ENCODE assay signal across 24 mouse cellular contexts in genomic region chr2:102364565-102365200, GRCm38 (mm10). TPM values are rescaled to one million over a fixed set of nuclear protein-coding genes. Genes with fewer than 3 reads are reported as not detected.
A peak's percentile ranks its signal among the peaks of the same experiment; 100 is the strongest.
DNase-seq lines count a peak whose midpoint lies in the region; ATAC-seq and TF ChIP-seq lines count a peak whose summit lies in the region.
"Had no signal": no experiment of that assay in that cellular context is flagged by ENCODE, and none has a peak within 500 bp of the region (broad histone marks: within the 10 kb centered on the region; RNA-seq: fewer than 3 reads in every experiment).

No protein-coding gene starts in this region.

- no peak overlapping the region for H3K9ac ChIP-seq in midbrain, embryonic 11.5 days (ENCODE audit: low read length)
- no peak overlapping the region for H3K9ac ChIP-seq in midbrain, postnatal 0 days (replicated peaks; ENCODE audit: low read length, poor library complexity, severe bottlenecking)
- H3K9ac ChIP-seq in liver, embryonic 13.5 days: 0 out of 2 replicates have a peak overlapping the region, but pooled peaks have one; percentile 8
- H3K9ac ChIP-seq: forebrain, embryonic 15.5 days; heart, embryonic 15.5 days; limb, embryonic 15.5 days had no signal

- no peaks in the 10 kb centered on the region for H3K4me1 ChIP-seq in midbrain, embryonic 11.5 days (ENCODE audit: control insufficient read depth, insufficient read depth, low read length)
- no peaks in the 10 kb centered on the region for H3K4me1 ChIP-seq in midbrain, postnatal 0 days (ENCODE audit: insufficient read depth, low read length)
- H3K4me1 ChIP-seq in liver, embryonic 13.5 days (replicated peaks): peaks cover 62% of the 10 kb centered on the region
- H3K4me1 ChIP-seq: limb, embryonic 15.5 days had no signal

- no peak for ATAC-seq in midbrain, embryonic 11.5 days (ENCODE audit: low FRiP score)
- ATAC-seq in midbrain, postnatal 0 days (ENCODE audit: low FRiP score): no peak
- ATAC-seq in liver, embryonic 13.5 days (ENCODE audit: low read depth): peak; percentile 91
- ATAC-seq: forebrain, embryonic 15.5 days; hindbrain, postnatal 0 days had no signal

- H3K4me3 ChIP-seq in midbrain, embryonic 11.5 days (ENCODE audit: low read depth, low read length): no peak overlapping the region
- H3K4me3 ChIP-seq in midbrain, postnatal 0 days (ENCODE audit: low read depth, low read length): no peak overlapping the region
- H3K4me3 ChIP-seq in liver, embryonic 13.5 days (replicated peaks): no peak overlapping the region
- H3K4me3 ChIP-seq: embryonic facial prominence, embryonic 10.5 days; erythroblast, embryonic 14.5 days; forebrain, embryonic 15.5 days; gastrocnemius, adult 2 months; heart, embryonic 15.5 days; limb, embryonic 15.5 days; midbrain, embryonic 10.5 days had no signal

- TF ChIP-seq CTCF in midbrain, postnatal 0 days (IDR thresholded peaks at IDR 0.05): no peak

- no peaks in the 10 kb centered on the region for H3K36me3 ChIP-seq in midbrain, embryonic 11.5 days (ENCODE audit: control insufficient read depth, insufficient read depth, low read length)
- no peaks in the 10 kb centered on the region for H3K36me3 ChIP-seq in midbrain, postnatal 0 days (ENCODE audit: insufficient read depth, low read length)
- no peaks in the 10 kb centered on the region for H3K36me3 ChIP-seq in liver, embryonic 13.5 days
- H3K36me3 ChIP-seq: embryonic facial prominence, embryonic 10.5 days; forebrain, embryonic 15.5 days; heart, embryonic 15.5 days; limb, embryonic 15.5 days; midbrain, embryonic 10.5 days had no signal

- no peaks in the 10 kb centered on the region for H3K27me3 ChIP-seq in midbrain, embryonic 11.5 days (ENCODE audit: control insufficient read depth, insufficient read depth, low read length)
- no peaks in the 10 kb centered on the region for H3K27me3 ChIP-seq in midbrain, postnatal 0 days (ENCODE audit: insufficient read depth, low read length)
- H3K27me3 ChIP-seq in liver, embryonic 13.5 days: no peaks in the 10 kb centered on the region
- H3K27me3 ChIP-seq: forebrain, embryonic 15.5 days; heart, embryonic 15.5 days; limb, embryonic 15.5 days had no signal

- H3K4me2 ChIP-seq in midbrain, embryonic 11.5 days: no peak overlapping the region
- H3K4me2 ChIP-seq in midbrain, postnatal 0 days (ENCODE audit: low read depth, low read length, poor library complexity, severe bottlenecking): no peak overlapping the region
- peak overlapping the region; percentile 41 for H3K4me2 ChIP-seq in liver, embryonic 13.5 days
- H3K4me2 ChIP-seq: forebrain, embryonic 15.5 days; heart, embryonic 15.5 days; limb, embryonic 15.5 days had no signal

- no peak overlapping the region for H3K27ac ChIP-seq in midbrain, embryonic 11.5 days (ENCODE audit: low read depth, low read length)
- H3K27ac ChIP-seq in midbrain, postnatal 0 days (ENCODE audit: low read depth, low read length): no peak overlapping the region
- H3K27ac ChIP-seq in liver, embryonic 13.5 days: peak overlapping the region; percentile 84
- H3K27ac ChIP-seq: embryonic facial prominence, embryonic 10.5 days; forebrain, embryonic 15.5 days; gastrocnemius, adult 2 months; heart, embryonic 15.5 days; hindbrain, postnatal 0 days; limb, embryonic 15.5 days; midbrain, embryonic 10.5 days had no signal

- DNase-seq in midbrain, embryonic 11.5 days (ENCODE audit: low spot score, missing footprints): peak; percentile 44
- DNase-seq in midbrain, postnatal 0 days (ENCODE audit: low spot score): no peak
- peak; percentile 38 for DNase-seq in c-Kit-positive CD71-positive TER-119-negative erythroid progenitor cells, embryonic 14.5 days (ENCODE audit: low read depth)
- peak; percentile 60 for DNase-seq in liver, embryonic 13.5 days
- peak; percentile 24 to 42 for DNase-seq in spleen, postnatal 36 days (ENCODE audit: low spot score in 2 of 2)
- no peak for DNase-seq in kidney, postnatal 25 days
- DNase-seq in urinary bladder, postnatal 25 days (ENCODE audit: low spot score): no peak
- DNase-seq in ovary, postnatal 36 days (ENCODE audit: low spot score): no peak
- DNase-seq: adrenal gland, postnatal 36 days; cerebellum, postnatal 36 days; gastrocnemius, adult 2 months; heart, adult 18-20 months; kidney, adult 11 months; kidney, postnatal 14 days; lung, postnatal 10 days; right cerebral cortex, adult 18-20 months; thymus, postnatal 4 days had no signal

- 87% methylated on average over 4 of the region's 4 CpGs for WGBS in midbrain, embryonic 11.5 days
- WGBS in midbrain, postnatal 0 days: 78% methylated on average over 4 of the region's 4 CpGs
- 43% methylated on average over 4 of the region's 4 CpGs for WGBS in liver, embryonic 13.5 days (ENCODE audit: insufficient replicate concordance)

- H3K9me3 ChIP-seq in midbrain, embryonic 11.5 days (ENCODE audit: control insufficient read depth, low read length): no peaks in the 10 kb centered on the region
- no peaks in the 10 kb centered on the region for H3K9me3 ChIP-seq in midbrain, postnatal 0 days (ENCODE audit: low read length)
- no peaks in the 10 kb centered on the region for H3K9me3 ChIP-seq in liver, embryonic 13.5 days (replicated peaks)
- H3K9me3 ChIP-seq: embryonic facial prominence, embryonic 10.5 days; forebrain, embryonic 15.5 days; heart, embryonic 15.5 days; limb, embryonic 15.5 days; midbrain, embryonic 10.5 days had no signal

RNA-seq across cellular contexts. Expression of gene Trim44, which starts 42.9 kb away (rescaled TPM):
- polyA plus RNA-seq in midbrain, embryonic 11.5 days (2014; fragmentation: Nextera tagmentation; extraction: Ambion mirVana): 40.7 and 44.4 TPM in 2 replicates
- 114 and 132 TPM in 2 replicates for total RNA-seq in midbrain, postnatal 0 days (2014; rRNA removed)
- polyA plus RNA-seq in midbrain, postnatal 0 days (2015; fragmentation: Nextera tagmentation; extraction: Ambion mirVana): 42.2 and 50.6 TPM in 2 replicates
- 5.9 and 8.0 TPM in 2 replicates for polyA plus RNA-seq in liver, embryonic 13.5 days (2015; fragmentation: Nextera tagmentation; extraction: Ambion mirVana)

Comparison
In these comparisons a context has a peak if more than half of its experiments do, and no peak if none do; other contexts are left out.
1. DNase-seq: peak in midbrain, embryonic 11.5 days (single experiment), c-Kit-positive CD71-positive TER-119-negative erythroid progenitor cells, embryonic 14.5 days (single experiment), liver, embryonic 13.5 days (single experiment) and spleen, postnatal 36 days (2 of 2); none in midbrain, postnatal 0 days (single experiment), kidney, postnatal 25 days (0 of 2), urinary bladder, postnatal 25 days (single experiment) and ovary, postnatal 36 days (single experiment).